Mouse (Mus musculus) stomach, postnatal 0 days (tissue): ENCODE measurements around the gene Pdx1.

Experiments
- CTCF ChIP-seq: IDR thresholded peaks from 2 replicates; pipeline ENCODE4 v1.5.1; 2016; ENCODE audit warnings: antibody characterized with exemption, low read depth, mild to moderate bottlenecking, moderate library complexity
- EP300 ChIP-seq: optimal IDR thresholded peaks from 2 replicates; pipeline ENCODE3; 2016; ENCODE audit warnings: antibody characterized with exemption

DNA sequence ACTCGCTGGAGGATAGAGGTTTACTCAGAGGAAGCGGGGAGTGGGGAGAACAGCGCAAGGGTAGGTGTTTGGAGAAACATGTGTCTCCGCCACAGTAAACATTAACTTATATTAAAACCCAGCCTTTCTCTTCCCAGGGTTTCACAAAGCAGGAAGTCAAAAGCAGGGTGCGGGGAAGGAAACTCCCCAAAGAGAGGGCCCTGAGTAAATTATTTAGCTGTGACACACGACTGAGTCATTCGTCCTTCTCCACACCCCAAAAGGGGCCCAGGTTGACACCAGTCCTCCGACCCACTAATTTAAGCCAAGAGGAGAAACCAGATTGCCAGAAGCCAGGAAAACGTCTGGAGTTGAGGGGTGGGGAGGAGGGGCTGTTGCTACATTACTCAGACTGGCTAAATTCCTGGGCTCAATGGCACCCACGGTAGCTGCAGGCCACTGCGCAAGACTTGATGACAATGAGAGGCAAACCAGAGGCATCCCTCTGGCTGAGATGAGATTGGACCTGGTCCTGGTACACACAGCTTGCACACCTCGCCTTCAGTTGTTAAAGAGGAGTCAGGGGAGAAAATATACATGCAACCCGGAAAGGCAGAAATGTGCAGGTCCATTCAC, 22.9 kb downstream of the Pdx1 start:
- TF ChIP-seq CTCF (no peak), EP300 (no peak)
